Mouse (Mus musculus) heart, postnatal 10 days (tissue): ENCODE measurements at regions not wholly inside any gene's neighbourhood (a gene's known extent, or its start where the extent isn't known, plus 50 kb on each side); places are given as distances from the start of the nearest gene placed in this dataset.

Source experiments
- DNase-seq, 2 experiments: peaks; one replicate each; pipeline ENCODE4 v3.0.0; 2021
- intact Hi-C: fragments of 180-260 bp; cut with DNase I; formaldehyde crosslinking; loops from one replicate; pipeline ENCODE4 v1.15.1; 2025

- peak in 1 of 2 experiments; percentile 12 for DNase-seq
- intact Hi-C loops = no loop called here
These were observed 212.1 kb upstream of the Osr1 start for GRCm38 (mm10) chr12:9357856-9358255.

- intact Hi-C loops = no loop called here
- peak in 1 of 2 experiments; percentile 14 for DNase-seq
These were observed 211.0 kb upstream of the Osr1 start for GRCm38 (mm10) chr12:9358872-9359271.

- no peak for DNase-seq
- intact Hi-C loops = no loop called here
These were observed 204.0 kb upstream of the Osr1 start for GRCm38 (mm10) chr12:9365931-9366330.

GRCm38 (mm10) chr12:9368682-9369081 is 201.2 kb upstream of the Osr1 start:
- DNase-seq = no peak
- intact Hi-C loops = no loop called here

- DNase-seq = no peak
- intact Hi-C loops = no loop called here
These were observed 168.0 kb upstream of the Osr1 start for GRCm38 (mm10) chr12:9401956-9402355.

- intact Hi-C loops = no loop called here
- DNase-seq = no peak
These were observed 164.9 kb upstream of the Osr1 start for GRCm38 (mm10) chr12:9404981-9405380.

- intact Hi-C loops = no loop called here
- no peak for DNase-seq
These were observed 150.6 kb upstream of the Osr1 start for GRCm38 (mm10) chr12:9419311-9419710.

GRCm38 (mm10) chr12:9430656-9431055 is 139.3 kb upstream of the Osr1 start:
- intact Hi-C loops = no loop called here
- DNase-seq = no peak

GRCm38 (mm10) chr12:9438575-9439161 is 131.2 kb upstream of the Osr1 start:
- DNase-seq = peak; percentile 27 to 30
- intact Hi-C loops = no loop called here

- DNase-seq = peak; percentile 43 to 45
- intact Hi-C loops = no loop called here
These were observed 119.3 kb upstream of the Osr1 start for GRCm38 (mm10) chr12:9450620-9451019.

- intact Hi-C loops = no loop called here
- peak; percentile 4 to 9 for DNase-seq
These were observed 109.7 kb upstream of the Osr1 start for GRCm38 (mm10) chr12:9460193-9460592.

- no peak for DNase-seq
- intact Hi-C loops = loop anchor here (10.0 kb wide), 1 partner anchor 415 kb away; no protein-coding TSS in a partner anchor
These were observed 100.1 kb upstream of the Osr1 start for GRCm38 (mm10) chr12:9469655-9470470.

- peak in 1 of 2 experiments; percentile 18 for DNase-seq
- intact Hi-C loops = loop anchor here (10.0 kb wide), 1 partner anchor 421 kb away; no protein-coding TSS in a partner anchor
These were observed 94.1 kb upstream of the Osr1 start for GRCm38 (mm10) chr12:9475836-9476235.

GRCm38 (mm10) chr12:9478201-9478600 is 91.7 kb upstream of the Osr1 start:
- no peak for DNase-seq
- intact Hi-C loops = loop anchor here (10.0 kb wide), 1 partner anchor 423 kb away; no protein-coding TSS in a partner anchor

- no peak for DNase-seq
- intact Hi-C loops = no loop called here
These were observed 82.1 kb upstream of the Osr1 start for GRCm38 (mm10) chr12:9487674-9488413.

GRCm38 (mm10) chr12:9513926-9514325 is 56.0 kb upstream of the Osr1 start:
- intact Hi-C loops = no loop called here
- DNase-seq = no peak

GRCm38 (mm10) chr12:9518782-9519181 is 51.1 kb upstream of the Osr1 start:
- intact Hi-C loops = no loop called here
- DNase-seq = peak in 1 of 2 experiments; percentile 3

- intact Hi-C loops = no loop called here
- peak; percentile 7 to 24 for DNase-seq
These were observed 50.6 kb upstream of the Osr1 start for GRCm38 (mm10) chr12:9519346-9519745.
